Mouse (Mus musculus) cerebellum, adult 2 months (tissue): ENCODE measurements around the gene Zfp771.

Experiments
- CTCF ChIP-seq: fragments of 200-500 bp; IDR thresholded peaks from 2 replicates; pipeline ENCODE4 v1.5.1; 2011; ENCODE audit warnings: low read depth, mild to moderate bottlenecking, control low read depth, low read length, moderate library complexity, borderline replicate concordance; ENCODE audit not compliant: insufficient read depth
- POLR2A ChIP-seq: fragments of 200-500 bp; IDR thresholded peaks from 2 replicates; pipeline ENCODE4 v1.6.1; 2011; ENCODE audit warnings: low read length, control low read depth, borderline replicate concordance; ENCODE audit not compliant: insufficient read depth

GRCm38 (mm10) chr7:127217475-127217874, 26.6 kb upstream of the Zfp771 start:
- TF ChIP-seq CTCF (no peak), POLR2A (no peak)
